8 mouse cellular contexts compared by ENCODE assay signal in genomic region chr10:107747566-107747965, GRCm38 (mm10). TPM values are rescaled to one million over a fixed set of nuclear protein-coding genes. Genes with fewer than 3 reads are reported as not detected.
DNase-seq lines count a peak whose midpoint lies in the region; ATAC-seq and TF ChIP-seq lines count a peak whose summit lies in the region.

No protein-coding gene starts in this region.

- no peak overlapping the region for H3K27ac ChIP-seq in liver, postnatal 0 days (ENCODE audit: low read depth)
- no peak overlapping the region for H3K27ac ChIP-seq in liver, embryonic 11.5 days (ENCODE audit: low read depth, low read length)
- no peak overlapping the region for H3K27ac ChIP-seq in layer of hippocampus, adult 2 months
- no peak overlapping the region for H3K27ac ChIP-seq in stomach, postnatal 0 days (replicated peaks)

- H3K9me3 ChIP-seq in liver, postnatal 0 days (ENCODE audit: low read length): no peaks in the 10 kb centered on the region
- no peaks in the 10 kb centered on the region for H3K9me3 ChIP-seq in liver, embryonic 11.5 days (ENCODE audit: control insufficient read depth, low read length)
- H3K9me3 ChIP-seq in stomach, postnatal 0 days (ENCODE audit: control insufficient read depth, low read length): no peaks in the 10 kb centered on the region

- no peak overlapping the region for H3K9ac ChIP-seq in liver, postnatal 0 days (replicated peaks)
- H3K9ac ChIP-seq in liver, embryonic 11.5 days (ENCODE audit: low read depth, low read length): no peak overlapping the region
- H3K9ac ChIP-seq in stomach, postnatal 0 days (ENCODE audit: low read length): no peak overlapping the region

- WGBS in liver, postnatal 0 days (ENCODE audit: insufficient replicate concordance): 17% methylated on average over 5 of the region's 5 CpGs
- WGBS in liver, embryonic 11.5 days: 17% methylated on average over 5 of the region's 5 CpGs
- WGBS in stomach, postnatal 0 days: 19% methylated on average over 5 of the region's 5 CpGs

- no peaks in the 10 kb centered on the region for H3K27me3 ChIP-seq in liver, postnatal 0 days (ENCODE audit: insufficient read depth, low read length)
- no peaks in the 10 kb centered on the region for H3K27me3 ChIP-seq in liver, embryonic 11.5 days (replicated peaks; ENCODE audit: control insufficient read depth, insufficient read depth, low read length)
- no peaks in the 10 kb centered on the region for H3K27me3 ChIP-seq in stomach, postnatal 0 days (ENCODE audit: control insufficient read depth, insufficient read depth, low read length)

- TF ChIP-seq CTCF in liver, postnatal 0 days (IDR thresholded peaks at IDR 0.05; ENCODE audit: low read depth): peak; percentile 61
- peak; percentile 51; the same call in 1 of the 2 replicates for TF ChIP-seq CTCF in brain, embryonic 14.5 days (IDR thresholded peaks at IDR 0.05; ENCODE audit: borderline replicate concordance, extremely low read depth, insufficient read depth, insufficient read length)
- peak; percentile 89 for TF ChIP-seq CTCF in layer of hippocampus, adult 2 months (conservative IDR thresholded peaks at IDR 0.05)
- peak; percentile 80 for TF ChIP-seq CTCF in stomach, postnatal 0 days (IDR thresholded peaks at IDR 0.05; ENCODE audit: low read depth)

- H3K4me3 ChIP-seq in liver, postnatal 0 days (ENCODE audit: low read depth, low read length): no peak overlapping the region
- no peak overlapping the region for H3K4me3 ChIP-seq in liver, embryonic 11.5 days (ENCODE audit: low read depth, low read length)
- no peak overlapping the region for H3K4me3 ChIP-seq in layer of hippocampus, adult 2 months
- H3K4me3 ChIP-seq in stomach, postnatal 0 days (ENCODE audit: low read depth, low read length): no peak overlapping the region

- H3K36me3 ChIP-seq in liver, postnatal 0 days (replicated peaks; ENCODE audit: insufficient read depth, low read length): no peaks in the 10 kb centered on the region
- no peaks in the 10 kb centered on the region for H3K36me3 ChIP-seq in liver, embryonic 11.5 days (ENCODE audit: control insufficient read depth, insufficient read depth, low read length)
- H3K36me3 ChIP-seq in stomach, postnatal 0 days (ENCODE audit: control insufficient read depth, insufficient read depth, low read length): no peaks in the 10 kb centered on the region

- no peak for TF ChIP-seq EP300 in liver, postnatal 0 days (IDR thresholded peaks at IDR 0.05; ENCODE audit: low read depth)
- TF ChIP-seq EP300 in stomach, postnatal 0 days (optimal IDR thresholded peaks at IDR 0.05): no peak

- H3K4me2 ChIP-seq in liver, postnatal 0 days (ENCODE audit: low read depth, low read length): no peak overlapping the region
- no peak overlapping the region for H3K4me2 ChIP-seq in liver, embryonic 11.5 days
- H3K4me2 ChIP-seq in stomach, postnatal 0 days (replicated peaks; ENCODE audit: low read depth): no peak overlapping the region

- DNase-seq in frontal cortex, postnatal 25 days (ENCODE audit: low spot score in 2 of 2): no peak
- DNase-seq in liver, postnatal 0 days: no peak
- no peak for DNase-seq in liver, embryonic 11.5 days (ENCODE audit: low spot score)
- DNase-seq in brain, embryonic 14.5 days (ENCODE audit: low read depth): peak; percentile 73
- DNase-seq in layer of hippocampus, adult 2 months (ENCODE audit: low spot score in 2 of 2): peak; percentile 16 to 41
- no peak for DNase-seq in stomach, postnatal 0 days (ENCODE audit: low spot score)
- no peak for DNase-seq in ovary, postnatal 10 days (ENCODE audit: low spot score)

- peak; percentile 43; the same call in 1 of the 2 replicates for ATAC-seq in frontal cortex, adult (ENCODE audit: low TSS enrichment)
- ATAC-seq in liver, postnatal 0 days: no peak
- no peak for ATAC-seq in liver, embryonic 11.5 days (replicated peaks; ENCODE audit: low FRiP score)
- no peak for ATAC-seq in stomach, postnatal 0 days (ENCODE audit: low FRiP score, low TSS enrichment)

- TF ChIP-seq POLR2A in brain, embryonic 14.5 days (IDR thresholded peaks at IDR 0.05; ENCODE audit: borderline replicate concordance, extremely low read depth, insufficient read depth, insufficient read length, poor library complexity, severe bottlenecking): no peak

- no peaks in the 10 kb centered on the region for H3K4me1 ChIP-seq in liver, postnatal 0 days (ENCODE audit: insufficient read depth)
- no peaks in the 10 kb centered on the region for H3K4me1 ChIP-seq in liver, embryonic 11.5 days (replicated peaks; ENCODE audit: control insufficient read depth, insufficient read depth, low read length)
- no peaks in the 10 kb centered on the region; the same call in 1 of the 2 replicates for H3K4me1 ChIP-seq in stomach, postnatal 0 days (replicated peaks; ENCODE audit: control insufficient read depth, insufficient read depth)

RNA-seq across cellular contexts. Expression of gene Ptprq, which starts 27.7 kb away (rescaled TPM):
- not detected in 2 replicates for polyA plus RNA-seq in liver, postnatal 0 days (2015; fragmentation: Nextera tagmentation; extraction: Ambion mirVana)
- not detected in 2 replicates for polyA plus RNA-seq in liver, embryonic 11.5 days (2014; fragmentation: Nextera tagmentation; extraction: Ambion mirVana)
- polyA plus RNA-seq in brain, embryonic 14.5 days (2012; rRNA removed): 0.18 and 0.30 TPM in 2 replicates
- total RNA-seq in layer of hippocampus, adult 2 months (2021): under 1 TPM; 0.20 to 0.33 TPM
- polyA plus RNA-seq in stomach, postnatal 0 days (2015; fragmentation: Nextera tagmentation; extraction: Ambion mirVana): 0.02 TPM in 1 of 2 replicates, not detected in the other

Comparison
In these comparisons a context has a peak if more than half of its experiments do, and no peak if none do; other contexts are left out.
1. DNase-seq: peak in brain, embryonic 14.5 days (single experiment) and layer of hippocampus, adult 2 months (2 of 2); none in frontal cortex, postnatal 25 days (0 of 2), liver, postnatal 0 days (single experiment), liver, embryonic 11.5 days (single experiment), stomach, postnatal 0 days (single experiment) and ovary, postnatal 10 days (single experiment).
2. Peak in every context shown above with its lines, with median percentiles within 50 percentile points of each other: CTCF ChIP-seq.